Mouse (Mus musculus) olfactory bulb, adult 2 months (tissue): ENCODE data around the gene Cfap97d1.

Experiments
- CTCF ChIP-seq: fragments of 200-500 bp; IDR thresholded peaks from 2 replicates; pipeline ENCODE4 v1.5.1; 2012; ENCODE audit warnings: low read depth, mild to moderate bottlenecking, low read length, moderate library complexity; ENCODE audit not compliant: insufficient read depth
- POLR2A ChIP-seq: fragments of 200-500 bp; IDR thresholded peaks from 2 replicates; pipeline ENCODE4 v1.6.1; 2012; ENCODE audit warnings: mild to moderate bottlenecking, low read depth, low read length, moderate library complexity; ENCODE audit not compliant: insufficient read depth

DNA sequence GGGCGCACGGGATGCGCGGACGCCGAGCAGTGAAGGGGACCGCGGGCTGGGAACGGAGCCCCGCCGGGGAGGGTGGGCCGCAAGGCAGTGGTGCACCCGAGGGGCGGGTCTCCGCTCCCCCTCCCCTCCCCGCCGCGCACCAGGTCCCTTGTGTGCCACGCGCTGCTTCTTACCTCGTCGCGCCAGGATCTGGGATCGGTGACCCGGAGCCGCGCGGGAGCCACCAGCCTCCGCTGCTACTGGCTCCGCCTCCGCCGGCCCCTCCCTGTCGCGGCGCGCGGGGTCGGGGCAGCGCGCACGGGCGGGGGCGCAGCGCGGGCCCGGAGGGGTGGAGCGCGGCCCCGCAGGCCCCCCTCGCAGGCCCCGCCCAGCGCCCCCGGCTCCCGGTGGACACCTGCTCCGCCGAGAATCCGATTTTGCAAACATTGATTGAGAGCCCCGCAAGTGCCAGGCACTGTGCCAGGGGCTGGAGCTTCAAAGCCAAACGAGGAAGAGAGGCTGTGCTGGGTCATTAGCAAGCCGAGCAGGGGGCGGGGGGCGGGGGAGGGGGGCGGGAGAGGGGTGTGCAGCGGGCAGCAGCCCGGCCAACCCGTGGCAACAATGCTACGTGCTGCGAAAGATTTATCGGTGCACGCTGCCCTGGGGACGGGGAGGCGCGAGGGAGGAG is 42.7 kb downstream of the Cfap97d1 start:
- TF ChIP-seq POLR2A, result peak; percentile 62; the same call in 1 of the 2 replicates
- no peak for TF ChIP-seq CTCF
